Mouse (Mus musculus) B cell, adult 2 months (primary cell): ENCODE data around the gene Hgd.

Experiments
- DNase-seq, 2 experiments: peaks; one replicate each; pipeline ENCODE4 v3.0.0; 2022

Hgd gene

GRCm38 (mm10) chr16:37581901-37582300 lies 1.9 kb downstream of the Hgd start:
- no peak for DNase-seq

- DNase-seq: no peak
Measured at GRCm38 (mm10) chr16:37583306-37583705, 3.4 kb downstream of the Hgd start.

- no peak for DNase-seq
Measured at GRCm38 (mm10) chr16:37583801-37584200, 3.8 kb downstream of the Hgd start.

- no peak for DNase-seq
Measured at GRCm38 (mm10) chr16:37584218-37585035, 4.5 kb downstream of the Hgd start.

GRCm38 (mm10) chr16:37585129-37585563 lies 5.2 kb downstream of the Hgd start:
- DNase-seq: no peak

- DNase-seq: no peak
Measured at GRCm38 (mm10) chr16:37590921-37591320, 11.0 kb downstream of the Hgd start.

- no peak for DNase-seq
Measured at GRCm38 (mm10) chr16:37591551-37591950, 11.6 kb downstream of the Hgd start.

GRCm38 (mm10) chr16:37597412-37597811 lies 17.5 kb downstream of the Hgd start:
- DNase-seq: no peak

- no peak for DNase-seq
Measured at GRCm38 (mm10) chr16:37598463-37598862, 18.5 kb downstream of the Hgd start.

GRCm38 (mm10) chr16:37599326-37599725 lies 19.4 kb downstream of the Hgd start:
- DNase-seq: no peak

GRCm38 (mm10) chr16:37603431-37603830 lies 23.5 kb downstream of the Hgd start:
- DNase-seq: no peak

GRCm38 (mm10) chr16:37604243-37604642 lies 24.3 kb downstream of the Hgd start:
- no peak for DNase-seq

- no peak for DNase-seq
Measured at GRCm38 (mm10) chr16:37610333-37610732, 30.4 kb downstream of the Hgd start.

- DNase-seq: no peak
Measured at GRCm38 (mm10) chr16:37611072-37611471, 31.1 kb downstream of the Hgd start.

GRCm38 (mm10) chr16:37612013-37612412 lies 32.1 kb downstream of the Hgd start:
- no peak for DNase-seq

GRCm38 (mm10) chr16:37614540-37614939 lies 34.6 kb downstream of the Hgd start:
- DNase-seq: no peak

GRCm38 (mm10) chr16:37615429-37615828 lies 35.5 kb downstream of the Hgd start:
- no peak for DNase-seq

- no peak for DNase-seq
Measured at GRCm38 (mm10) chr16:37616104-37616503, 36.2 kb downstream of the Hgd start.

- no peak for DNase-seq
Measured at GRCm38 (mm10) chr16:37617695-37618094, 37.7 kb downstream of the Hgd start.

- no peak for DNase-seq
Measured at GRCm38 (mm10) chr16:37622403-37622802, 42.5 kb downstream of the Hgd start.

- DNase-seq: no peak
Measured at GRCm38 (mm10) chr16:37622919-37623318, 43.0 kb downstream of the Hgd start.

GRCm38 (mm10) chr16:37626388-37626949 lies 46.5 kb downstream of the Hgd start:
- no peak for DNase-seq

GRCm38 (mm10) chr16:37628336-37628735 lies 48.4 kb downstream of the Hgd start:
- no peak for DNase-seq

GRCm38 (mm10) chr16:37629011-37629410 lies 49.1 kb downstream of the Hgd start:
- DNase-seq: no peak

GRCm38 (mm10) chr16:37634578-37634977 lies 54.6 kb downstream of the Hgd start:
- DNase-seq: no peak
